Mouse (Mus musculus): Measurements from ENCODE around the gene Lrcol1.

- no peak for TF ChIP-seq EP300 (IDR thresholded peaks at IDR 0.05; ENCODE audit: insufficient read depth, low read depth, low read length)
- no peak for TF ChIP-seq POLR2A (IDR thresholded peaks at IDR 0.05; ENCODE audit: insufficient read depth, low read depth, low read length)
- TF ChIP-seq CTCF (IDR thresholded peaks at IDR 0.05), result no peak
Observed at GRCm38 (mm10) chr5:110384491-110384890, 40.0 kb downstream of the Lrcol1 start.

All from heart, adult 2 months (tissue).